Mouse (Mus musculus) heart, embryonic 11.5 days (tissue): ENCODE results near the gene Pfkl. TPM values are rescaled to one million over a fixed set of nuclear protein-coding genes. Genes with fewer than 3 reads are reported as not detected.
"Not testable (repeated sequence)": the region's sequence is repeated elsewhere in the genome, so short reads cannot be mapped to it uniquely, and the experiment has no call there.

Source experiments
- ATAC-seq: fragments of 200-750 bp; cut with Nextera tagmentation; replicated peaks from 2 replicates; pipeline ENCODE4 v1.8.0; 2017; ENCODE audit warnings: moderate library complexity; ENCODE audit not compliant: insufficient number of reproducible peaks, low FRiP score, low TSS enrichment
- H3K27ac ChIP-seq: fragments of 300-500 bp; sonication (generic); 2 replicates; pipeline ENCODE4 v1.5.1; 2014; ENCODE audit warnings: mild to moderate bottlenecking, low read depth, low read length
- H3K27me3 ChIP-seq: fragments of 300-500 bp; sonication (generic); 2 replicates; pipeline ENCODE4 v1.6.1; 2014; ENCODE audit warnings: mild to moderate bottlenecking, low read length, mixed read lengths; ENCODE audit not compliant: control insufficient read depth, insufficient read depth
- H3K36me3 ChIP-seq: fragments of 300-500 bp; sonication (generic); 2 replicates; pipeline ENCODE4 v1.6.1; 2014; ENCODE audit warnings: mild to moderate bottlenecking, low read length, moderate library complexity, mixed read lengths; ENCODE audit not compliant: control insufficient read depth, insufficient read depth
- H3K4me1 ChIP-seq: fragments of 300-500 bp; sonication (generic); 2 replicates; pipeline ENCODE4 v1.6.1; 2014; ENCODE audit warnings: low read length; ENCODE audit not compliant: control insufficient read depth, insufficient read depth
- H3K4me2 ChIP-seq: fragments of 300-500 bp; sonication (generic); 2 replicates; pipeline ENCODE4 v1.6.1; 2014; ENCODE audit warnings: mild to moderate bottlenecking, moderate library complexity
- H3K4me3 ChIP-seq: fragments of 300-500 bp; sonication (generic); 2 replicates; pipeline ENCODE4 v1.5.1; 2014; ENCODE audit warnings: low read depth, low read length
- H3K9ac ChIP-seq: fragments of 300-500 bp; sonication (generic); 2 replicates; pipeline ENCODE4 v1.6.1; 2014; ENCODE audit warnings: mild to moderate bottlenecking, low read depth, low read length, moderate library complexity
- H3K9me3 ChIP-seq: fragments of 300-500 bp; sonication (generic); replicated peaks from 2 replicates; pipeline ENCODE4 v1.6.1; 2016; ENCODE audit warnings: low read length; ENCODE audit not compliant: control insufficient read depth
- WGBS: fragments of 180-500 bp; shearing (Covaris S2); extraction: QIAGEN DNeasy Blood & Tissue Kit; methylation state at CpG from one replicate; pipeline ENCODE4 v1.1.7; 2014; ENCODE audit not compliant: insufficient replicate concordance; 5-methylcytosine and 5-hydroxymethylcytosine counted together
- polyA plus RNA-seq: library from polyadenylated mRNA; unstranded; fragments of >200 nt; fragmentation: Nextera tagmentation; extraction: Ambion mirVana; gene quantifications from 2 replicates; pipeline ENCODE4 v1.2.1, GENCODE M21; 2014

Gene Pfkl
- polyA plus RNA-seq, 1 experiment from 2014 or later = 168 TPM

DNA sequence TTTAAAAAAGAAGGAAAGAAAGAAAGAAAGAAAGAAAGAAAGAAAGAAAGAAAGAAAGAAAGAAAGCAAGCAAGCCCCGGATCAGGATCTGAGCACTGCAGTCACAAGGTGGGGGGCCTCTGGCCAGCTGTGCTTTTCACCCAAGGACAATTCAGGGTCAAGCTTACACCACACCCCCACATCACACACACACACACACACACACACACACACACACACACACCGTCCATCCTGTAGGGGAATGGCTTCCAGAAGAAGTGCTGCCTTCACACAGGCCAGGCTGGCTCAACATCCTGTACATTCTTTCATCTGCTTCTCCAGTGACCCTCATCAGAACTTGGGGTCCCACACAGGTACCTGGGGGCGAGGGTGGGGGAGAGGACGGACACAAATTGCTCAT is 9.4 kb upstream of the Pfkl start:
- ATAC-seq = no peak
- Histone ChIP-seq H3K4me2 (no peak overlapping the region), H3K9me3 (no peaks in the 10 kb centered on the region; the same call in 1 of the 2 replicates), H3K4me3 (no peak overlapping the region), H3K27ac (no peak overlapping the region), H3K4me1 (no peaks in the 10 kb centered on the region), H3K36me3 (no peaks in the 10 kb centered on the region), H3K27me3 (no peaks in the 10 kb centered on the region), H3K9ac (no peak overlapping the region)
- 85% methylated on average over 4 of the region's 4 CpGs for WGBS

GRCm38 (mm10) chr10:78018797-78019203 is 8.9 kb upstream of the Pfkl start:
- peak; percentile 49; the same call in 1 of the 2 replicates for ATAC-seq
- Histone ChIP-seq H3K4me1 (no peaks in the 10 kb centered on the region), H3K4me3 (peak overlapping the region; percentile 22), H3K9me3 (no peaks in the 10 kb centered on the region; the same call in 1 of the 2 replicates), H3K27me3 (no peaks in the 10 kb centered on the region), H3K27ac (no peak overlapping the region), H3K36me3 (no peaks in the 10 kb centered on the region), H3K4me2 (peak overlapping the region; percentile 55), H3K9ac (peak overlapping the region; percentile 43; the same call in 1 of the 2 replicates)
- 19% methylated on average over 19 of the region's 19 CpGs for WGBS

GRCm38 (mm10) chr10:78016366-78016765 is 6.5 kb upstream of the Pfkl start:
- H3K4me3 ChIP-seq = no peak overlapping the region
- no peak overlapping the region for H3K9ac ChIP-seq
- H3K9me3 ChIP-seq = no peaks in the 10 kb centered on the region; the same call in 1 of the 2 replicates
- no peak for ATAC-seq
- no peaks in the 10 kb centered on the region for H3K36me3 ChIP-seq
- 48% methylated on average over 5 of the region's 5 CpGs for WGBS
- H3K27me3 ChIP-seq = no peaks in the 10 kb centered on the region
- H3K27ac ChIP-seq = no peak overlapping the region
- no peaks in the 10 kb centered on the region for H3K4me1 ChIP-seq
- H3K4me2 ChIP-seq = no peak overlapping the region

GRCm38 (mm10) chr10:78015489-78015888 is 5.6 kb upstream of the Pfkl start:
- no peaks in the 10 kb centered on the region for H3K4me1 ChIP-seq
- no peaks in the 10 kb centered on the region for H3K27me3 ChIP-seq
- 69% methylated on average over 1 of the region's 1 CpGs for WGBS
- H3K9ac ChIP-seq = no peak overlapping the region
- no peak overlapping the region for H3K4me2 ChIP-seq
- 0 out of 2 replicates have a peak overlapping the region, but pooled peaks have one; percentile 36 for H3K27ac ChIP-seq
- no peaks in the 10 kb centered on the region for H3K36me3 ChIP-seq
- H3K9me3 ChIP-seq = no peaks in the 10 kb centered on the region; the same call in 1 of the 2 replicates
- no peak for ATAC-seq
- H3K4me3 ChIP-seq = no peak overlapping the region

- Histone ChIP-seq H3K4me3 (no peak overlapping the region), H3K27ac (no peak overlapping the region), H3K9ac (no peak overlapping the region), H3K27me3 (no peaks in the 10 kb centered on the region), H3K4me2 (no peak overlapping the region), H3K36me3 (no peaks in the 10 kb centered on the region), H3K9me3 (no peaks in the 10 kb centered on the region; the same call in 1 of the 2 replicates), H3K4me1 (peaks cover 10% of the 10 kb centered on the region)
- no peak for ATAC-seq
- WGBS = 88% methylated on average over 18 of the region's 18 CpGs
Measured at GRCm38 (mm10) chr10:78012661-78013495, 3.0 kb upstream of the Pfkl start.

GRCm38 (mm10) chr10:78011116-78011515 is 1.2 kb upstream of the Pfkl start:
- not testable (repeated sequence) for H3K27ac ChIP-seq, ATAC-seq, H3K9me3 ChIP-seq, H3K9ac ChIP-seq, H3K36me3 ChIP-seq, H3K4me3 ChIP-seq, H3K4me2 ChIP-seq, H3K27me3 ChIP-seq
- H3K4me1 ChIP-seq = peaks cover 27% of the 10 kb centered on the region
- 89% methylated on average over 5 of the region's 5 CpGs for WGBS

DNA sequence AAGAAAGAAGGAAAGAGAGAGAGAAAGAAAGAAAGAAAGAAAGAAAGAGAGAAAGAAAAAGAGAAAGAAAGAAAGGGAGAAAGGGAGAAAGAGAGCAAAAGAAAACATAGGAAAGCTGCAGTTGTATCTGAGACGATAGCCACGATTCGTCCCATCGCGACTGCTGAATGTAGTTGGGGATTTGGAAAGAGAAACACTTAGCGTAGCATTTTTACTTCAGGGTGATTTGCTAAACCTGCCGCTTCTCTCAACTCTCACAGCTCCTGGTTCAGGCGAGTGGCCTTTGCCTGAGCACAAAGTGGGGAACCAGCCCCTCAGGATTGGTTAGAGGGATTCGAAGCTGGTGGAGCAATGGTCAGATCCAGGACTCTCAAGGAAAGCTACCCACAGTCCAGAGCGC is 452 bp upstream of the Pfkl start:
- ATAC-seq = no peak
- Histone ChIP-seq H3K9me3 (no peaks in the 10 kb centered on the region; the same call in 1 of the 2 replicates), H3K4me2 (peak overlapping the region; percentile 96), H3K27me3 (no peaks in the 10 kb centered on the region), H3K9ac (peak overlapping the region; percentile 43; the same call in 1 of the 2 replicates), H3K4me3 (peak overlapping the region; percentile 73), H3K36me3 (no peaks in the 10 kb centered on the region), H3K27ac (no peak overlapping the region), H3K4me1 (peaks cover 32% of the 10 kb centered on the region)
- WGBS = 21% methylated on average over 10 of the region's 10 CpGs

DNA sequence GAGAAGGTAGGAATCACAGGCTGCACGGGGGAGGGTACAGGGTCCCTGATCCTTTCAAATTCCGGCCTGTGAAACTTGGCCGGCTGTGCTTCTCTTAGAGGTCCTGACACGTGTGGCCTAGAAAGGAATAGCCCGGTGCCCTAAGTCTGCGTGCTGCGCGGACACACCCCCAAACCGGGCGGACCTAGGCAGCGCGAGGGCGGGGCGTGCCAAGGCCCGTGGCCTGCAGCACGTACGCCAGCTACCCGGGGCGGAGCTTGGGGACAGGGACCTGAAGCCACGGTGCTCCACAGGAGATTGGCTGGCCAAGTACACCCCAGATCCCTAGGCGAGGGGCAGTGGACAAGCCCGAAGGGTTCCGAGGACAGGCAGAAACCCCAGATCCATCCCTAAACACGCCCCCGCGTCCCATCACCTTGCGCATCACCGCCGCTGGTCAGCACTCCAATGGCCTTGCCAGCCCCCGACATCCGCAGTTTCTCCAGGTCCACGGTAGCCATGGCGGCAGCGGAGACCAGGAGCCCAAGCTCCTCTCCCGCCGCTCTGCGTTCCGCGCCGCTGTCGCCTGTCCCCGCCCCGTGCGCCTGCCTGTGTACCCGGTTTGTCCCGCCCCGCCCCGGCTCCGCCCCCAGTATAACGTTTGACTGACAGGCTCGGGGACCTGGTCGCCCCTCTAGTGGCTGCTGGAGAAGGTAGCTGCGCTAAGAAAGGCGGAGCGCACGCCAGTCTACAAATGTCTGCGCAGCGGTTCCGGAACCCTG is 519 bp downstream of the Pfkl start:
- Histone ChIP-seq H3K9ac (peak overlapping the region; percentile 97), H3K4me1 (peaks cover 32% of the 10 kb centered on the region), H3K27ac (peak overlapping the region; percentile 98), H3K27me3 (no peaks in the 10 kb centered on the region), H3K4me3 (peak overlapping the region; percentile 73), H3K36me3 (no peaks in the 10 kb centered on the region), H3K9me3 (no peaks in the 10 kb centered on the region), H3K4me2 (peak overlapping the region; percentile 96)
- under 1% methylated on average over 59 of the region's 59 CpGs for WGBS
- ATAC-seq = peak; percentile 95
